Mouse (Mus musculus) urinary bladder, postnatal 14 days (tissue): ENCODE measurements around the gene Cdk5rap3.

Experiments
- DNase-seq: peaks from one replicate; pipeline ENCODE4 v3.0.0; 2021; ENCODE audit warnings: low spot score

Gene Cdk5rap3

GRCm38 (mm10) chr11:96916044-96916884 is at the start of gene Cdk5rap3:
TSS of gene Cdk5rap3 (minus strand) at chr11:96916496.
- peak; percentile 99 for DNase-seq

- DNase-seq: peak; percentile 93
Measured at GRCm38 (mm10) chr11:96963580-96963979, 47.3 kb upstream of the Cdk5rap3 start.

- DNase-seq: no peak
Measured at GRCm38 (mm10) chr11:96957061-96957805, 40.9 kb upstream of the Cdk5rap3 start.

- no peak for DNase-seq
Measured at GRCm38 (mm10) chr11:96956009-96956724, 39.9 kb upstream of the Cdk5rap3 start.

- DNase-seq: no peak
Measured at GRCm38 (mm10) chr11:96955094-96955493, 38.8 kb upstream of the Cdk5rap3 start.

GRCm38 (mm10) chr11:96952896-96953295 is 36.6 kb upstream of the Cdk5rap3 start:
- no peak for DNase-seq

GRCm38 (mm10) chr11:96952426-96952825 is 36.1 kb upstream of the Cdk5rap3 start:
- DNase-seq: no peak

- DNase-seq: no peak
Measured at GRCm38 (mm10) chr11:96950767-96951166, 34.5 kb upstream of the Cdk5rap3 start.

- DNase-seq: no peak
Measured at GRCm38 (mm10) chr11:96947849-96948248, 31.6 kb upstream of the Cdk5rap3 start.

GRCm38 (mm10) chr11:96946498-96946897 is 30.2 kb upstream of the Cdk5rap3 start:
- DNase-seq: no peak

- no peak for DNase-seq
Measured at GRCm38 (mm10) chr11:96944844-96945580, 28.7 kb upstream of the Cdk5rap3 start.

- peak; percentile 91 for DNase-seq
Measured at GRCm38 (mm10) chr11:96943746-96944304, 27.5 kb upstream of the Cdk5rap3 start, which contains the start of gene Pnpo. TSS of gene Pnpo (minus strand) at chr11:96943986.

GRCm38 (mm10) chr11:96941989-96942590 is 25.8 kb upstream of the Cdk5rap3 start:
- DNase-seq: no peak

- DNase-seq: no peak
Measured at GRCm38 (mm10) chr11:96940578-96941465, 24.5 kb upstream of the Cdk5rap3 start.

- DNase-seq: no peak
Measured at GRCm38 (mm10) chr11:96938426-96938800, 22.1 kb upstream of the Cdk5rap3 start.

- peak; percentile 79 for DNase-seq
Measured at GRCm38 (mm10) chr11:96937549-96938425, 21.5 kb upstream of the Cdk5rap3 start.

GRCm38 (mm10) chr11:96935872-96936650 is 19.8 kb upstream of the Cdk5rap3 start:
- no peak for DNase-seq

GRCm38 (mm10) chr11:96934921-96935356 is 18.6 kb upstream of the Cdk5rap3 start:
- DNase-seq: peak; percentile 56
